ENCODE assay signal across 8 mouse cellular contexts in genomic region chr19:4125741-4126696, GRCm38 (mm10). TPM values are rescaled to one million over a fixed set of nuclear protein-coding genes. Genes with fewer than 3 reads are reported as not detected.
DNase-seq lines count a peak whose midpoint lies in the region; ATAC-seq and TF ChIP-seq lines count a peak whose summit lies in the region.

Aip (minus strand) TSS chr19:4125858.

- H3K4me3 ChIP-seq in ES-Bruce4 (ENCODE audit: low read depth, low read length) = peak within 1 kb of the TSS; percentile 97
- H3K4me3 ChIP-seq in forebrain, embryonic 14.5 days (ENCODE audit: low read depth, low read length) = peak within 1 kb of the TSS; percentile 76
- peak within 1 kb of the TSS; percentile 87 for H3K4me3 ChIP-seq in neural tube, embryonic 15.5 days (replicated peaks)

- peak within 1 kb of the TSS; percentile 76 for H3K9ac ChIP-seq in ES-Bruce4 (ENCODE audit: low read depth, poor library complexity, severe bottlenecking)
- peak within 1 kb of the TSS; percentile 85 for H3K9ac ChIP-seq in forebrain, embryonic 14.5 days (ENCODE audit: low read length)
- H3K9ac ChIP-seq in neural tube, embryonic 15.5 days (replicated peaks) = peak within 1 kb of the TSS; percentile 85

- TF ChIP-seq EP300 in ES-Bruce4 (IDR thresholded peaks at IDR 0.05; ENCODE audit: insufficient read depth, low read depth, low read length) = 0 out of 2 replicates have a peak, but pooled peaks have one; percentile 39

- under 1% methylated on average over 56 of the region's 64 CpGs for WGBS in forebrain, embryonic 14.5 days
- under 1% methylated on average over 63 of the region's 64 CpGs for WGBS in neural tube, embryonic 15.5 days

- peaks cover 1% of the 10 kb centered on the region for H3K4me1 ChIP-seq in ES-Bruce4 (ENCODE audit: control insufficient read depth, insufficient read depth, low read length)
- H3K4me1 ChIP-seq in forebrain, embryonic 14.5 days (ENCODE audit: control insufficient read depth, insufficient read depth, low read length) = peaks cover 9% of the 10 kb centered on the region
- H3K4me1 ChIP-seq in neural tube, embryonic 15.5 days = peaks cover 31% of the 10 kb centered on the region

- H3K4me2 ChIP-seq in forebrain, embryonic 14.5 days (ENCODE audit: low read length) = peak within 1 kb of the TSS; percentile 82
- peak within 1 kb of the TSS; percentile 70 for H3K4me2 ChIP-seq in neural tube, embryonic 15.5 days

- intact Hi-C loops in heart, postnatal 14 days (cut with DNase I) = loop anchor here (2.0 to 5.0 kb wide), 2 partner anchors 71 to 103 kb away; no protein-coding TSS in a partner anchor

- H3K27ac ChIP-seq in ES-Bruce4 (ENCODE audit: insufficient read depth, low read length) = no peak within 1 kb of the TSS
- peak within 1 kb of the TSS; percentile 52; the same call in 1 of the 2 replicates for H3K27ac ChIP-seq in forebrain, embryonic 14.5 days (ENCODE audit: low read depth, low read length)
- peak within 1 kb of the TSS; percentile 80 for H3K27ac ChIP-seq in neural tube, embryonic 15.5 days (replicated peaks)

- peak; percentile 58 for TF ChIP-seq CTCF in ES-Bruce4 (IDR thresholded peaks at IDR 0.05; ENCODE audit: low read depth, low read length)

- ATAC-seq in cerebellum, adult (ENCODE audit: insufficient number of reproducible peaks, low FRiP score, low TSS enrichment) = peak; percentile 87
- peak; percentile 91 for ATAC-seq in forebrain, embryonic 14.5 days
- ATAC-seq in neural tube, embryonic 15.5 days (ENCODE audit: low FRiP score) = peak; percentile 91

- no peak for TF ChIP-seq POLR2A in ES-Bruce4 (IDR thresholded peaks at IDR 0.05; ENCODE audit: insufficient read depth, low read length)

- 0 out of 2 replicates have a peak, but pooled peaks cover 1% of the 10 kb centered on the region for H3K36me3 ChIP-seq in ES-Bruce4 (ENCODE audit: control insufficient read depth, insufficient read depth, low read length, poor library complexity, severe bottlenecking)
- peaks cover 26% of the 10 kb centered on the region for H3K36me3 ChIP-seq in forebrain, embryonic 14.5 days (ENCODE audit: control insufficient read depth, insufficient read depth, low read length)
- peaks cover 20% of the 10 kb centered on the region for H3K36me3 ChIP-seq in neural tube, embryonic 15.5 days

- DNase-seq in forebrain, embryonic 14.5 days (ENCODE audit: low spot score) = peak; percentile 98
- peak; percentile 98 for DNase-seq in heart, postnatal 14 days
- DNase-seq in layer of hippocampus, adult 11-12 months (ENCODE audit: low spot score) = peak; percentile 98
- DNase-seq in lung, adult 18-20 months = peak; percentile 99
- peak; percentile 99 for DNase-seq in testis, postnatal 14 days (ENCODE audit: low spot score)

- H3K27me3 ChIP-seq in ES-Bruce4 (ENCODE audit: control insufficient read depth, insufficient read depth, low read length, poor library complexity, severe bottlenecking) = no peaks in the 10 kb centered on the region
- H3K27me3 ChIP-seq in forebrain, embryonic 14.5 days (replicated peaks; ENCODE audit: control insufficient read depth, insufficient read depth, low read length) = no peaks in the 10 kb centered on the region
- H3K27me3 ChIP-seq in neural tube, embryonic 15.5 days (replicated peaks) = no peaks in the 10 kb centered on the region

- H3K9me3 ChIP-seq in ES-Bruce4 (replicated peaks; ENCODE audit: control insufficient read depth, insufficient read depth, low read length, poor library complexity, severe bottlenecking) = no peaks in the 10 kb centered on the region
- H3K9me3 ChIP-seq in forebrain, embryonic 14.5 days (replicated peaks; ENCODE audit: control insufficient read depth, low read length) = no peaks in the 10 kb centered on the region
- no peaks in the 10 kb centered on the region for H3K9me3 ChIP-seq in neural tube, embryonic 15.5 days (replicated peaks)

RNA-seq across cellular contexts. Expression of gene Aip, which starts in this region (rescaled TPM):
- polyA plus RNA-seq in ES-Bruce4 (2011; ENCODE audit: insufficient read depth, insufficient read length, low read depth, missing spikeins) = 43.8 and 51.3 TPM in 2 replicates
- 85.2 and 94.4 TPM in 2 replicates for polyA plus RNA-seq in forebrain, embryonic 14.5 days (2014; fragmentation: Nextera tagmentation; extraction: Ambion mirVana)
- 10 to 100 TPM; 47.0 to 60.6 TPM for total RNA-seq in heart, postnatal 14 days (2021)
- 105 and 111 TPM in 2 replicates for polyA plus RNA-seq in neural tube, embryonic 15.5 days (2015; fragmentation: Nextera tagmentation; extraction: Ambion mirVana)
